Mouse (Mus musculus) liver, embryonic 12.5 days (tissue): ENCODE data around the gene Rplp2. TPM values are rescaled to one million over a fixed set of nuclear protein-coding genes. Genes with fewer than 3 reads are reported as not detected.
"Not testable (repeated sequence)": the region's sequence is repeated elsewhere in the genome, so short reads cannot be mapped to it uniquely, and the experiment has no call there.

Experiments used
- ATAC-seq: fragments of 200-750 bp; cut with Nextera tagmentation; 2 replicates; pipeline ENCODE4 v1.8.0; 2017; ENCODE audit warnings: moderate number of reproducible peaks, mild to moderate bottlenecking, moderate library complexity
- H3K27ac ChIP-seq: fragments of 300-500 bp; sonication (generic); 2 replicates; pipeline ENCODE4 v1.5.1; 2016; ENCODE audit warnings: mild to moderate bottlenecking
- H3K27me3 ChIP-seq: fragments of 300-500 bp; sonication (generic); replicated peaks from 2 replicates; pipeline ENCODE4 v1.6.1; 2016; ENCODE audit warnings: mild to moderate bottlenecking, moderate library complexity
- H3K36me3 ChIP-seq: fragments of 300-500 bp; sonication (generic); 2 replicates; pipeline ENCODE4 v1.6.1; 2016; ENCODE audit warnings: mild to moderate bottlenecking, moderate library complexity
- H3K4me1 ChIP-seq: fragments of 300-500 bp; sonication (generic); 2 replicates; pipeline ENCODE4 v1.6.1; 2016
- H3K4me2 ChIP-seq: fragments of 300-500 bp; sonication (generic); 2 replicates; pipeline ENCODE4 v1.6.1; 2016; ENCODE audit warnings: mild to moderate bottlenecking, moderate library complexity
- H3K4me3 ChIP-seq: fragments of 300-500 bp; sonication (generic); 2 replicates; pipeline ENCODE4 v1.5.1; 2016; ENCODE audit warnings: mild to moderate bottlenecking, moderate library complexity
- H3K9ac ChIP-seq: fragments of 300-500 bp; sonication (generic); 2 replicates; pipeline ENCODE4 v1.6.1; 2016; ENCODE audit warnings: mild to moderate bottlenecking, moderate library complexity
- H3K9me3 ChIP-seq: fragments of 300-500 bp; sonication (generic); replicated peaks from 2 replicates; pipeline ENCODE4 v1.6.1; 2016; ENCODE audit warnings: mild to moderate bottlenecking, moderate library complexity
- WGBS: fragments of 180-500 bp; shearing (Covaris S2); methylation state at CpG from one replicate; pipeline ENCODE4 v1.1.7; 2016; ENCODE audit not compliant: insufficient replicate concordance; 5-methylcytosine and 5-hydroxymethylcytosine counted together
- polyA plus RNA-seq: library from polyadenylated mRNA; unstranded; fragments of >200 nt; fragmentation: Nextera tagmentation; extraction: Ambion mirVana; gene quantifications from 2 replicates; pipeline ENCODE4 v1.2.1, GENCODE M21; 2016

Gene Rplp2
- polyA plus RNA-seq, 1 experiment from 2014 or later = 1,344 TPM

DNA sequence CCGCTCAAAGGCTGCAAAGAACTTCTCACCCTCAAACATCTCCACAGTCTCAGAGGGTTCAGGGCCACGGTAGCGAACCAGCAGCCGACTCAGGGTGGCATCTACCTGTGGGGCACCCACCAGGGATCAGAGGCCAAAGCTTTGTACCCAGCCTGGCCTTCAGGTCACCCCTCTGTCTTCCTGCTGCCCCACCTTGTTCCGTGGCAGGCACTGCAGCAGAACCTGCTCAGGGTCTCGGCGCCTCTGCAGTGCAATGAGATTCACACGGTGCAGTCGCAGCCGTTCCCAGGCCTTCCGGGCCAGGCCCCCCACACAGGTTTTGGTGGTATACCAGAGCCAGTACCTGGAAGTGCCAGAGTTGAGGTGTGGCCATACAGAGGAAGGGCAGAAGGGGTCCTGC lies 7.4 kb upstream of the Rplp2 start:
- no peak overlapping the region for H3K4me3 ChIP-seq
- no peak for ATAC-seq
- H3K4me1 ChIP-seq = peaks cover 78% of the 10 kb centered on the region
- WGBS = 93% methylated on average over 11 of the region's 11 CpGs
- H3K9me3 ChIP-seq = no peaks in the 10 kb centered on the region
- H3K9ac ChIP-seq = no peak overlapping the region
- H3K27ac ChIP-seq = no peak overlapping the region
- H3K27me3 ChIP-seq = no peaks in the 10 kb centered on the region
- H3K4me2 ChIP-seq = no peak overlapping the region
- peaks cover 52% of the 10 kb centered on the region for H3K36me3 ChIP-seq

DNA sequence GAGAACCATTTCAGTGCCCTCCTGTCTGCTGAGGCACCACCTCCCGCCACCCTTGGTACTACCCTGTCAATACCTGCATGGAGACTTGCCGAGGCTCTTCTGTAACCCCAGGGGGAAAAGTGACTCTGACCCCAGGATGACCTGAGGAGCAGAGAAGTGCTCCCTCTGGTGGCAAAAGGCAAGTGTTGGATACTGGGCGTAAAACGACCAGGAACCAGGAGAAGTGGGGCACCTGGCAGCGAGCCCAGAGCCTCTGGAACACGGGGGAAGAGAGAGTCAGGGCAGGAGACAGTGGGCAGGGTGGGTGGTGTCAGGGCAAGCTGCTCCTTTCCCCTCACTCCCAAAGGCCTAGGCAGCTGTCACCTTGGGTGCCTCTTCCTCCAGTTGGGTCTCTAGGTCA lies 6.6 kb upstream of the Rplp2 start:
- peaks cover 52% of the 10 kb centered on the region for H3K36me3 ChIP-seq
- H3K4me3 ChIP-seq = no peak overlapping the region
- H3K27me3 ChIP-seq = no peaks in the 10 kb centered on the region
- 46% methylated on average over 6 of the region's 6 CpGs for WGBS
- no peak overlapping the region for H3K4me2 ChIP-seq
- no peaks in the 10 kb centered on the region for H3K9me3 ChIP-seq
- H3K27ac ChIP-seq = no peak overlapping the region
- peak overlapping the region; percentile 83; the same call in 1 of the 2 replicates for H3K9ac ChIP-seq
- ATAC-seq = no peak
- H3K4me1 ChIP-seq = peaks cover 72% of the 10 kb centered on the region

DNA sequence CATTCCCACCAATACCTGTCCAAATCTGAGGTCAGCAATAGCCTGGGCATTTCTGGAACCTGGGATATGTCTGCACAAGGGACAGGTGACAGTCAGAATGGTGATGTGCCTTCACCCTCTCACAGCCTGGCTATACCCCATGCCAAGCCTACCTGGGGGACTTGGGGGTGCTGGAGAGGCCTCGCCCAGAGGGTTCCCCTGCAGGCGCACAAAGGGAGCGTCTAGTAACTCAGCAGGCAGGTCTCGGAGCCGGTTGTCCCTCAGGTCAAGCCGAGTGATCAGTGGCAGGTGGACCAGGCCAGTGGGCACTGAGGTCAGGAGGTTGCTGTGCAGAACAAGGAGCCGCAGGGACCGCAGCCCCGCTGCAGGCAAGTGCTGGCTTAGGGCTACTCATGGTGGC lies 5.7 kb upstream of the Rplp2 start:
- Histone ChIP-seq H3K27ac (no peak overlapping the region), H3K9ac (peak overlapping the region; percentile 83; the same call in 1 of the 2 replicates), H3K4me2 (peak overlapping the region; percentile 90), H3K9me3 (no peaks in the 10 kb centered on the region), H3K4me1 (peaks cover 70% of the 10 kb centered on the region), H3K4me3 (peak overlapping the region; percentile 68; the same call in 1 of the 2 replicates), H3K36me3 (peaks cover 52% of the 10 kb centered on the region), H3K27me3 (no peaks in the 10 kb centered on the region)
- WGBS = 93% methylated on average over 9 of the region's 9 CpGs
- no peak for ATAC-seq

DNA sequence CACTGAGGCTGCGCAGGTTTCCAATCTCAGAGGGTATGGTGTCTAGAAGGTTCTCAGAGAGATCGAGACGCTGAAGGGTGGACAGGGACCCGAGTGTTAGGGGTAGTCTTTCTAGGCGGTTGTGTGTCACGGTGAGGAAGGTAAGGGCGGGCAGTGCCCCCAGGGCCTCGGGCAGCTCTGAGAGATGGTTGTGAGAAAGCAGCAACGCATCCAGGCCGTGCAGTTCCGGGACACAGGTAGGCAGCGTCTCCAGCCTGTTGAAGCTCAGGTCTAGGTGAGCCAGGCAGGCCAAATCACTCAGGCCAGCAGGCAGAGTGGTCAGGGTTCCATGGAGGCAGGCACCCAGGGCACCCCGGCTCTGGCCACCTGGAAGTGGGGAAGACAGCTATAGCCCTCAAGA lies 5.0 kb upstream of the Rplp2 start:
- H3K4me3 ChIP-seq = peak overlapping the region; percentile 68
- 89% methylated on average over 13 of the region's 13 CpGs for WGBS
- peaks cover 67% of the 10 kb centered on the region for H3K4me1 ChIP-seq
- H3K36me3 ChIP-seq = peaks cover 52% of the 10 kb centered on the region
- peak overlapping the region; percentile 90 for H3K4me2 ChIP-seq
- ATAC-seq = no peak
- no peaks in the 10 kb centered on the region for H3K9me3 ChIP-seq
- no peaks in the 10 kb centered on the region for H3K27me3 ChIP-seq
- H3K9ac ChIP-seq = peak overlapping the region; percentile 83
- 0 out of 2 replicates have a peak overlapping the region, but pooled peaks have one; percentile 75 for H3K27ac ChIP-seq

DNA sequence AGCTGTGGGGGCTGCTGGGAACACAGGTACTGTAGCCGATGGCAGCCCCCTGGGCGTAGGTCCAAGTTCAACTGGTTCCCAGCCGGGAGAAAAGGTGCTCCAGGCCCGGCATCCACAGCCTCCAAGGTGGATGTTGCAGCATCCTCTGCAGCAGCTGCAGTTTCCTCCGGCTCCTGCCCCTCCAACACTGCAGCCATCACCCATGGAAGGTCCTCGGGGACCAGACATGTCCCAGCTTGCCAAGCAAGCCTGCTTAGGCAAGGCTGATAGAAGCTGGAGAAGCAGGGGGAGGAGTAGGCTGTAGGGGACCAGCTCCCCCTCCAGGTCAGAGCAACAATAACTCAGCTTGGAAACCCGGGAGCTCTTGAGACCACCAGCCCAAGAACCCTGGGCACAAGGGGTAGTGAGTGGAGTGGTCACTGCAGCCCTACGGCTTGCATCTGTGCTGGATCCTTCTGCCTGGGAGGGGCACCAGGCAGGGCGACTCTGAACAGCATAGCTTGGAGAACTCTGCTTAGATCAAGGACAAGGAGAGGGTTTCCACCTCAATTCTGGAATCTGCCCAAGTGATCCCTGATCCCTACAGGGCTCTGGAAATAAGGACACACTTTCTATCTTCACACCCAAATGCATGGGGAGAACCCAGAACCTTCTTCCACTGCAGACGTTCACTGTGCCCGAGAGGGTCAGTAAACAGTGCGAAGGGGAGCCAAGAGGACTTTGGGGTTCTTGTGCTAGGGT lies 3.9 kb upstream of the Rplp2 start:
- 26% methylated on average over 12 of the region's 12 CpGs for WGBS
- H3K4me3 ChIP-seq = peak overlapping the region; percentile 68
- ATAC-seq = peak; percentile 23
- H3K27ac ChIP-seq = peak overlapping the region; percentile 75
- H3K4me2 ChIP-seq = peak overlapping the region; percentile 90
- no peaks in the 10 kb centered on the region for H3K27me3 ChIP-seq
- H3K36me3 ChIP-seq = peaks cover 49% of the 10 kb centered on the region
- peak overlapping the region; percentile 83 for H3K9ac ChIP-seq
- no peaks in the 10 kb centered on the region for H3K9me3 ChIP-seq
- H3K4me1 ChIP-seq = peaks cover 57% of the 10 kb centered on the region

DNA sequence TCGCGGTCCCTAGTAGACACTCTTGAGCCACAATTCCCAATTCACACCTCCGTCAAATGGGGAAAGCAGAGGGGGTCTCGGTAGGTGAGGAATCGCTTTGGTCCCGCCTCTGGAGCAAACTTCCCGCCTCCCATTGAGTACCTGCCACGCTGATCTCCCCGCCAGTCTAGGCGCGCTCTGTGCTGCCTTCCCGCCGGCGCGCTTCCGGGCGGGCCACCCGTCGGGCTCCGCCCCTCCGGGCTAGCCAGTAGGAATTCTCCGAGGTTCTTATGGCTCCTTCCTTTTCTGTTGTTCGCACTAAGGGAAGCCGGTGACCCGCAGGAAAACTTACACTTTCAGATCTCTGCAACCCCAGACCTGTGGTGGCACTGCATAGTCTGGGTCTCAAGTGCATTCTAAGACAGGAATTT lies 3.3 kb upstream of the Rplp2 start, which contains the start of gene Pidd1:
TSS of gene Pidd1 (minus strand) at position 198 of the 410 bp plus-strand sequence.
- H3K9me3 ChIP-seq = no peaks in the 10 kb centered on the region
- ATAC-seq = peak; percentile 69
- peaks cover 62% of the 10 kb centered on the region for H3K4me1 ChIP-seq
- WGBS = under 1% methylated on average over 25 of the region's 25 CpGs
- peak within 1 kb of the TSS; percentile 83 for H3K9ac ChIP-seq
- peak within 1 kb of the TSS; percentile 68 for H3K4me3 ChIP-seq
- peaks cover 49% of the 10 kb centered on the region for H3K36me3 ChIP-seq
- H3K4me2 ChIP-seq = peak within 1 kb of the TSS; percentile 90
- H3K27me3 ChIP-seq = no peaks in the 10 kb centered on the region
- peak within 1 kb of the TSS; percentile 75 for H3K27ac ChIP-seq

DNA sequence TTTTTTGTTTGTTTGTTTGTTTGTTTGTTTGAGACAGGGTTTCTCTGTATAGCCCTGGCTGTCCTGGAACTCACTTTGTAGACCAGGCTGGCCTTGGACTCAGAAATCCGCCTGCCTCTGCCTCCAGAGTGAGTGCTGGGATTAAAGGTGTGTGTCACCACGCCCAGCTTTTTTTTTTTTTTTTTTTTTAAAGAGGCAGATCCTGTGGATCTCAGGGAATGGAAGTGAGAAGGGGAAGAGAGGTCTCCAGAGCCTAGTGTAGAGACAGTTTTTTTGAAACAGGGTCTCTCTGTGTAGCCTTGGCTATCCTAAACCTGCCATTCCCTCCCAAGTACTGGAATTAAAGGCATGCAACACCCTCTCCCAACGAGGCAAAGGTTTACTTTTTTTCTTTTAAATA lies 796 bp upstream of the Rplp2 start:
- Histone ChIP-seq H3K4me3 (peak overlapping the region; percentile 90; the same call in 1 of the 2 replicates), H3K36me3 (peaks cover 49% of the 10 kb centered on the region), H3K27ac (peak overlapping the region; percentile 90; the same call in 1 of the 2 replicates), H3K4me1 (peaks cover 76% of the 10 kb centered on the region), H3K4me2 (peak overlapping the region; percentile 71)
- not testable (repeated sequence) for H3K9me3 ChIP-seq, ATAC-seq, H3K27me3 ChIP-seq, H3K9ac ChIP-seq
- 53% methylated on average over 3 of the region's 3 CpGs for WGBS

DNA sequence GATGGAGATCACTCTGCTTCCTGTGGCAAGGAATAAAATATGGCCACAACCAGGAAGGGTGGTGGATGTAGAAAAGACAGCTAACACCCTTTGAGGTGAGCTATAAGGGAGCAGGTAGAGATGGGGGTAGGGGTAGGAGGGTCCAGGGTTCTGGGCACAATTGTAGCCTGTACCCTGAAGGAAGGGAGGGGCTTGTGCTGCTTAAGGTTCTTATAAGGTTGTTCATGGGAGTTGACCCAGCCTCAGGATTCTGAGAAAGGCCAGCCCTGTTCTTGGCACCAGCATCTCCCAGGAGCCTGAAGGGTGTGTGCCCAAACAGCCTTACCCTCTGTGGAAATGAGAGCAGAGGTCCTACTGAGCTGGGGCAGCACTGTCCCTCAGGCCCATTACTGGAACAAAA lies 4.8 kb downstream of the Rplp2 start:
- Histone ChIP-seq H3K27me3 (no peaks in the 10 kb centered on the region), H3K27ac (peak overlapping the region; percentile 55), H3K9ac (no peak overlapping the region), H3K4me1 (peaks cover 66% of the 10 kb centered on the region), H3K9me3 (no peaks in the 10 kb centered on the region), H3K4me3 (no peak overlapping the region), H3K36me3 (peaks cover 44% of the 10 kb centered on the region), H3K4me2 (no peak overlapping the region)
- ATAC-seq = no peak

DNA sequence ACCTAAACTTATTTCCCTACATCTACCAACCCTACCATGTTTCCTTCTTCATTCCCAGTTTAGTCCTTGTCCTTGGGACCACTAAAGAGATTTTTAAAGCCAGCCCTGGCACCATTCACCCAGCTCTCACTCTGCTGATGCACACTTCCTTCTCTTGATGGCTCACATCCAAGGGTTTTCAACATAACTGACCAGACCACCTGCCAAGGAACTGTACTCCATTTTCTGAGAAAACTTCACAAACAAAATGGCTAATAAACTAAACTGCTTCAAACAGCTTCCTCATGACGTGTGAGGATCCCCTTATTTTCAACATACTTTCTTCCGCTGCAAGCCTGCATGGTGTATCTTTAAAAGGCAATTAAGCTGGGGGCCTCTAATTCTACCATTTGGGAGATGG lies 6.5 kb downstream of the Rplp2 start:
- Histone ChIP-seq H3K27me3 (no peaks in the 10 kb centered on the region), H3K27ac (peak overlapping the region; percentile 42; the same call in 1 of the 2 replicates), H3K4me2 (no peak overlapping the region), H3K36me3 (peaks cover 43% of the 10 kb centered on the region), H3K4me3 (no peak overlapping the region), H3K9ac (no peak overlapping the region), H3K9me3 (no peaks in the 10 kb centered on the region), H3K4me1 (peaks cover 61% of the 10 kb centered on the region)
- ATAC-seq = no peak
- 71% methylated on average over 2 of the region's 2 CpGs for WGBS

DNA sequence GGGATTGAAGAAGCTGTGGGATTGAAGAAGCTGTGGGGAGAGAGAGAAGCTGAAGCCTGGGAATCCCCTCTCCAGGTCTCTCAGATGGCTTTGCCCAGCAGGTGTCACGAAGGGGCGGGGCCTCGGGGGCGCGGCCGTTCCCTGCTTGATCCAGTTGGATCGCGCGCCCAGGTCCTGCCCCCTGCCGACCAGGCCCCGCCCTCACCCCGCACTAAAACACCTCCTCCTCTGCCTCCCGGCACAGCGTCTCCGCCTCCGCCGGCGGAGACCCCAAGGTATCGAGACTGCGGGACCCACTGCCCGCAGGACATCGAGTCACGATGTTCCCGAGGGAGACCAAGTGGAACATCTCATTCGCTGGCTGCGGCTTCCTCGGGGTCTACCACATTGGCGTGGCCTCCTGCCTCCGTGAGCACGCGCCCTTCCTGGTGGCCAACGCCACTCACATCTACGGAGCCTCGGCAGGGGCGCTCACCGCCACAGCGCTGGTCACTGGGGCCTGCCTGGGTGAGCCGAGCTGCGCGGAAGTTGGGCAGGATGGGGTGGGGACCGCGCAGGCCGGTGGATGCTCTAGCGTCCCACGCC lies 7.9 kb downstream of the Rplp2 start, which contains the start of gene Pnpla2:
TSS of gene Pnpla2 (plus strand) at position 232 of the 585 bp plus-strand sequence.
- Histone ChIP-seq H3K4me1 (peaks cover 47% of the 10 kb centered on the region), H3K4me2 (peak within 1 kb of the TSS; percentile 90), H3K9ac (peak within 1 kb of the TSS; percentile 77), H3K27me3 (peaks cover 9% of the 10 kb centered on the region), H3K9me3 (no peaks in the 10 kb centered on the region), H3K27ac (peak within 1 kb of the TSS; percentile 84), H3K4me3 (peak within 1 kb of the TSS; percentile 70), H3K36me3 (peaks cover 38% of the 10 kb centered on the region)
- 3% methylated on average over 45 of the region's 45 CpGs for WGBS
- ATAC-seq = peak; percentile 88

DNA sequence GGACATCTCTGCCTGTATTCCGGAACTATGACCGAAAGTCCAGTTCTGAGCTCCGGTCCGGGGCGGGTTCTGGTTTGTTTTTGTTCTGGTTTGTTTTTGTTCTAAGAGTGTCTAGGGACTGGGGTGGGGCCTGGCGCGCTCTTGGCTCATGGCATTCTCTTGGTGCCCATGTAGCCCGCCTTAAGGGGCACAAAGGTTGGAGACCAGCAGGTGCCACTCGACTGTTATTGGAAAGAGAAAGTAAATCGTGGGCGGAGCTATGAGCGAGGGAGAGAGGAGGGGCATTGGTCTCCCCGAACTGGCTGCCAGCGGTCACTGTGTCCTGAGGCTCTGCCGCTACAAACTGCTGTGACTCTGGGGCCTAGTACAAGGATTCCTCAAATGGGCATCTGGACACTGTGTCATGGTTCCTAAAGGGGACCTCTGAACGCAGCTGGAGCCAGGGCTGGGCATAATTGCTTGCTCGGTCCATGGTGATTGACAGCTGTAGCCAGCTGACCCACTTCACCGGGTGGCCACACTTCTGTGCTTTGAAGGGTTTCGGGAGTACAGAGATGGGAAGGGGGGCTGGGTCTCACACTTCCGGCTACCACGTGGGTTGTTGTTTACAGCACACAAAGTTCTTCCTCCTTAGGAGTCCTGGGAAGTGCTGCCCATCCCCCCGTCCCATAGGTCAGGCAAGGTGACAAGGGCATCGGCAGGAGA lies 8.6 kb downstream of the Rplp2 start:
- Histone ChIP-seq H3K9ac (peak overlapping the region; percentile 77), H3K4me1 (peaks cover 41% of the 10 kb centered on the region)
- 3% methylated on average over 23 of the region's 23 CpGs for WGBS

DNA sequence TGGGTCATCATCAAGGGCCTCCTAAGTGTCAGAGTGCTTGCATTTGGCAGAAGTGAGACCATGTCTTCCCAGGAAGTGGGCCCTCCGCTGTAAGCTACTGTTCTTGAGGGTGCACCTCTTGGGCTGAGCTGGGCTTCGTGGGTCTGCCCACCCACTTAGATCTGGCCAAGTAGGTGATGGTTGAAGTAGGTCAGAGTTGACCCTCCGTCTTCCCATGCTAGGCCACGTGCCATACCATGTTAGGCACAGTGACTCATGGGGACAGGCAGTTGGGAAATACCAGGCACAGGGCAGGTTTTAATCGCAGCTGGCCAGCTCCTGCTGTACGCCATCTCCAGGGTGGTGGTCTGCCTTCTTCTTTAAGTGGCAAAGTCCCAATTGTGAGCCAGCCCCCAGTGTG lies 9.6 kb downstream of the Rplp2 start:
- no peak overlapping the region for H3K9ac ChIP-seq
- no peak overlapping the region; the same call in 1 of the 2 replicates for H3K4me2 ChIP-seq
- H3K27ac ChIP-seq = no peak overlapping the region
- WGBS = 75% methylated on average over 6 of the region's 6 CpGs
- no peaks in the 10 kb centered on the region for H3K9me3 ChIP-seq
- no peak for ATAC-seq
- H3K4me3 ChIP-seq = no peak overlapping the region
- H3K27me3 ChIP-seq = peaks cover 26% of the 10 kb centered on the region
- H3K4me1 ChIP-seq = peaks cover 40% of the 10 kb centered on the region
- peaks cover 21% of the 10 kb centered on the region for H3K36me3 ChIP-seq

More for the DNA sequence above, 8.6 kb downstream of the Rplp2 start:
- ATAC-seq = peak; percentile 18
- Histone ChIP-seq H3K36me3 (peaks cover 31% of the 10 kb centered on the region), H3K27me3 (peaks cover 16% of the 10 kb centered on the region), H3K4me2 (peak overlapping the region; percentile 90), H3K4me3 (peak overlapping the region; percentile 70), H3K27ac (peak overlapping the region; percentile 84), H3K9me3 (no peaks in the 10 kb centered on the region)
